Mouse (Mus musculus) heart, embryonic 11.5 days (tissue): Measurements from ENCODE around the gene Rgs12. TPM values are rescaled to one million over a fixed set of nuclear protein-coding genes. Genes with fewer than 3 reads are reported as not detected.
A peak's percentile ranks its signal among the peaks of the same experiment; 100 is the strongest.

Experiments used
- ATAC-seq: fragments of 200-750 bp; cut with Nextera tagmentation; replicated peaks from 2 replicates; pipeline ENCODE4 v1.8.0; 2017; ENCODE audit warnings: moderate library complexity; ENCODE audit not compliant: insufficient number of reproducible peaks, low FRiP score, low TSS enrichment
- H3K27ac ChIP-seq: fragments of 300-500 bp; sonication (generic); 2 replicates; pipeline ENCODE4 v1.5.1; 2014; ENCODE audit warnings: mild to moderate bottlenecking, low read depth, low read length
- H3K27me3 ChIP-seq: fragments of 300-500 bp; sonication (generic); 2 replicates; pipeline ENCODE4 v1.6.1; 2014; ENCODE audit warnings: mild to moderate bottlenecking, low read length, mixed read lengths; ENCODE audit not compliant: control insufficient read depth, insufficient read depth
- H3K36me3 ChIP-seq: fragments of 300-500 bp; sonication (generic); 2 replicates; pipeline ENCODE4 v1.6.1; 2014; ENCODE audit warnings: mild to moderate bottlenecking, low read length, moderate library complexity, mixed read lengths; ENCODE audit not compliant: control insufficient read depth, insufficient read depth
- H3K4me1 ChIP-seq: fragments of 300-500 bp; sonication (generic); 2 replicates; pipeline ENCODE4 v1.6.1; 2014; ENCODE audit warnings: low read length; ENCODE audit not compliant: control insufficient read depth, insufficient read depth
- H3K4me2 ChIP-seq: fragments of 300-500 bp; sonication (generic); 2 replicates; pipeline ENCODE4 v1.6.1; 2014; ENCODE audit warnings: mild to moderate bottlenecking, moderate library complexity
- H3K4me3 ChIP-seq: fragments of 300-500 bp; sonication (generic); 2 replicates; pipeline ENCODE4 v1.5.1; 2014; ENCODE audit warnings: low read depth, low read length
- H3K9ac ChIP-seq: fragments of 300-500 bp; sonication (generic); 2 replicates; pipeline ENCODE4 v1.6.1; 2014; ENCODE audit warnings: mild to moderate bottlenecking, low read depth, low read length, moderate library complexity
- H3K9me3 ChIP-seq: fragments of 300-500 bp; sonication (generic); replicated peaks from 2 replicates; pipeline ENCODE4 v1.6.1; 2016; ENCODE audit warnings: low read length; ENCODE audit not compliant: control insufficient read depth
- WGBS: fragments of 180-500 bp; shearing (Covaris S2); extraction: QIAGEN DNeasy Blood & Tissue Kit; methylation state at CpG from one replicate; pipeline ENCODE4 v1.1.7; 2014; ENCODE audit not compliant: insufficient replicate concordance; 5-methylcytosine and 5-hydroxymethylcytosine counted together
- polyA plus RNA-seq: library from polyadenylated mRNA; unstranded; fragments of >200 nt; fragmentation: Nextera tagmentation; extraction: Ambion mirVana; gene quantifications from 2 replicates; pipeline ENCODE4 v1.2.1, GENCODE M21; 2014

Rgs12 gene
- polyA plus RNA-seq, 1 experiment from 2014 or later: 25.6 TPM

DNA sequence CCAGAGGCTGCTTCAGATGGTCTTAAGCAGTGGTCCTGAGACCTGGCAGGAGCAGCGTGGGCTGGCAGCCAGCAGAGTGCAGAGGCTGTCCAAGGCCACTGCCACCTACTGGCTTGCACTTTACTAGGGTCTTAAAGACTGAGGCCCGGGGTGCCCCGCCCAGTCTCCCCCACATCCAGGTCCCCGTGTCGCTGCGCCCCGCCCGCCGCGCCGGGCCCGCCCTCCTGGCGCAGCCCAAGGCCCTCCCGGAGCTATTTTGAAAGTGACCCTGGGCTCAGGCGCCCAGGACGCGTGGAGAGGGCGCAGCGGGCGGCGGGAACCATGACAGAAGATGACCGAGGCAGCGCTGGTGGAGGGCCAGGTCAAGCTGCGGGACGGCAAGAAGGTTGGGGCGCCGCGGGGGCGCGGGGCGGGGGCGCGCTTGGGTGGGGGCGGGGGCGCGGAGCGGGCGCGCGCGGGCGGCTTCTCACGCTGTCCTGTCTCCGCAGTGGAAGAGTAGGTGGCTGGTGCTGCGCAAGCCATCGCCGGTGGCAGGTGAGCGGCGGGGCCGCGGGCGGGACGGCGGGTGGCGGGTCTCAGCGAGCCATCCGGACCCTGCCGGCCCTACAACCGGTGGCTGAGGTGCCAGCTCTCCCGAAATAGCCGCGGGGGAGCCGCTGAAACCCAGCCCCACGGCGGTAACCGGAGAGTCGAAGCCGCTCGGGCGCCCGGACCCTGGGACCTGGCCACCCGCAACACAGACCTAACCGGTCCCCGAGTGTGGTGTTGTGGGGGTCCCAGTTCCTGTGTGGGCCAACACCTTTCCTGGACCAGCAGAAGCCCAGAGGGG is 107.6 kb downstream of the Rgs12 start, which contains the start of gene Dok7:
Gene Dok7, plus strand, starts transcription at position 163 of the 829 bp plus-strand sequence.
- Histone ChIP-seq H3K4me2 (peak within 1 kb of the TSS; percentile 93), H3K4me1 (peaks cover 22% of the 10 kb centered on the region), H3K4me3 (peak within 1 kb of the TSS; percentile 67), H3K27ac (no peak within 1 kb of the TSS), H3K9ac (peak within 1 kb of the TSS; percentile 76), H3K36me3 (no peaks in the 10 kb centered on the region), H3K27me3 (peaks cover 43% of the 10 kb centered on the region), H3K9me3 (no peaks in the 10 kb centered on the region)
- ATAC-seq: peak; percentile 55; the same call in 1 of the 2 replicates
- WGBS: 2% methylated on average over 64 of the region's 74 CpGs

DNA sequence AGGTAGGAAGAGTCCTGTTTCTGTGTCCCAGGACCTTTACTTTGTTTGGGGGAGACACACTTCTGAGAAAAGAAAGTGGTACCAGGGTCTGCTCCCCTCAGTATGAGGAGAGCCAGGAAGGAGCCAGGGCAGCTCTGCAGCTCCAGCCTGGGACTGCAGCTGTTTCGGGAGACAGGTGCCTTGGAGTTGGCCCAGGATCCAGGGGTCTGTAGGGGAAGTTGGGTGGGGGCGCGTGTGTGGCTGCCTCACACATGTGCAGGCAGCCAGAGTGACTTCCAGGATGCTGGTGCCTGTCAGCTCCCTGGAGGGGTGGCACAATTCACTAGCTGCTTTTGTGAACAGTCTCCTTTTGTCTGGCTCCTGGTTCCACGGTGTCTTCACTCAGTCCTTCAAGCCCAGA is 108.3 kb downstream of the Rgs12 start:
- Histone ChIP-seq H3K9me3 (no peaks in the 10 kb centered on the region), H3K36me3 (no peaks in the 10 kb centered on the region), H3K4me3 (peak overlapping the region; percentile 67), H3K27me3 (peaks cover 43% of the 10 kb centered on the region), H3K9ac (peak overlapping the region; percentile 76), H3K4me1 (peaks cover 22% of the 10 kb centered on the region), H3K4me2 (peak overlapping the region; percentile 93), H3K27ac (no peak overlapping the region)
- ATAC-seq: no peak
- 25% methylated on average over 4 of the region's 4 CpGs for WGBS

- Histone ChIP-seq H3K9ac (no peak overlapping the region), H3K27ac (no peak overlapping the region), H3K9me3 (no peaks in the 10 kb centered on the region), H3K27me3 (peaks cover 43% of the 10 kb centered on the region), H3K4me2 (peak overlapping the region; percentile 93), H3K36me3 (no peaks in the 10 kb centered on the region), H3K4me3 (peak overlapping the region; percentile 67; the same call in 1 of the 2 replicates), H3K4me1 (peaks cover 22% of the 10 kb centered on the region)
- 55% methylated on average over 1 of the region's 1 CpGs for WGBS
- no peak for ATAC-seq
These were observed 109.0 kb downstream of the Rgs12 start for GRCm38 (mm10) chr5:35058216-35058615.

GRCm38 (mm10) chr5:35060098-35060497 is 110.9 kb downstream of the Rgs12 start:
- ATAC-seq: no peak
- 38% methylated on average over 3 of the region's 3 CpGs for WGBS
- Histone ChIP-seq H3K4me1 (peaks cover 22% of the 10 kb centered on the region), H3K27ac (peak overlapping the region; percentile 68), H3K9me3 (no peaks in the 10 kb centered on the region), H3K36me3 (no peaks in the 10 kb centered on the region), H3K27me3 (peaks cover 36% of the 10 kb centered on the region), H3K9ac (no peak overlapping the region), H3K4me3 (no peak overlapping the region), H3K4me2 (no peak overlapping the region; the same call in 1 of the 2 replicates)

DNA sequence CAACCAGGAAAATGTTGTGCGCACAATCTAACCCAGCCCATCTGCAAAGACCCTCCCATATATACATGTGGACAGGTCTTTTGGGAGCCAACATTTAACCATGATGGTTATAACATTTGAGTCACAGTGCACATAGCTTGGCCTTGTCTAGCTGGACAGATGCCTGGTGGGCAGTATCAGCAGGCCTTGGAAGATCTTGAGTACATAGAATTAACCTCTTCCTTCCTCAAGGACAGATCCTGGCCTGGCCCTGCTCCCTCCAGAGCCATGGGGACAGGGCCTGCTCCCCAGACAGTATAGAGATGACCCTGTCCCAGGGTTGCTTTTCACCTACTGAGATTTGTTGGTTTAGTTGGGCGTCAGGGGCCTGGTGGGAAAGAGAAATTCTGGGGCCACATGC is 120.6 kb downstream of the Rgs12 start:
- WGBS: 86% methylated on average over 2 of the region's 2 CpGs
- no peaks in the 10 kb centered on the region for H3K4me1 ChIP-seq
- H3K27ac ChIP-seq: no peak overlapping the region
- H3K4me2 ChIP-seq: no peak overlapping the region
- ATAC-seq: no peak
- no peaks in the 10 kb centered on the region for H3K9me3 ChIP-seq
- no peak overlapping the region for H3K9ac ChIP-seq
- H3K27me3 ChIP-seq: no peaks in the 10 kb centered on the region
- H3K4me3 ChIP-seq: no peak overlapping the region
- H3K36me3 ChIP-seq: no peaks in the 10 kb centered on the region

DNA sequence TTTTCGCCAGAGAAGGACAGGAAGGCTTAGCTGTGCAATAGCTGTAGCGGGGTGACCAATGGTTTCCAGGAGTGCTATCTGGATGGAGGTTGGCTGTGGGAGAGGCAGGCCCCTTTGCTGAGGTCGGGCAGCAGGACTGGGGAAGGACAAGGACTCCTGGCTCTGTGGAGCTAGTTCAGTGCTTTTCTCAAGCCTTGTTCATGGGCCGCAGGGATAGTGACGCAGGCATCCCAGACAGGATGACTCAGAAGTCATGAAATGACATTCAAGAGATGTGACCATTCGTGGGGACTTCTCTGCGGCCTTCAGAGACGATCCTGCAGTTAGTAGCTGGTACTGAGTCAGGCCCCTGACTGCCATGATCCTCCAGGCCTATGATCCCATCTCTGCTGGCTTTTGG is 121.1 kb downstream of the Rgs12 start:
- 73% methylated on average over 8 of the region's 8 CpGs for WGBS
- H3K4me2 ChIP-seq: no peak overlapping the region
- H3K9ac ChIP-seq: no peak overlapping the region
- ATAC-seq: no peak
- no peaks in the 10 kb centered on the region for H3K27me3 ChIP-seq
- H3K4me3 ChIP-seq: no peak overlapping the region
- no peaks in the 10 kb centered on the region for H3K36me3 ChIP-seq
- H3K4me1 ChIP-seq: no peaks in the 10 kb centered on the region
- H3K27ac ChIP-seq: no peak overlapping the region
- no peaks in the 10 kb centered on the region for H3K9me3 ChIP-seq

DNA sequence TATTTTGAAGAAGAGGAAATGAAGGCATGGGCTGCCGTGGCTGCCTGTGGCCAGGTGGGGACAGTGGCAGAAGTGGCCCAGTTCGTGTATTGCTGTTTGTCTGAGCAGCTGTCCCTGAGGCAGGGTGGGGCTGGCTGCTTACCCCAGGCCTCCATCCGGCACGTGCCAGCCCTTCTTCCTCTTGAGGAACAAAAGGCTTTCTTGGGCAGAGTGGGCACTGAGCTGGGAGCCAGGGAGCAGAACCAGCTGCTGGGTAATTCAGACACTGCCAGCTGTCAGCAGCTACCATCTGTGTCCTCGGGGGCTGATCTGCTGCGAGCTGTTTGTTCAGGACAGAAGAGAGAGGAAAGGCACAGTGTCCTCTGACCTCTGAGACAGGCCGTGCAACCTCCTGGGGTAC is 121.7 kb downstream of the Rgs12 start:
- 67% methylated on average over 7 of the region's 7 CpGs for WGBS
- H3K9ac ChIP-seq: no peak overlapping the region
- H3K27ac ChIP-seq: no peak overlapping the region
- ATAC-seq: no peak
- no peak overlapping the region for H3K4me2 ChIP-seq
- H3K9me3 ChIP-seq: no peaks in the 10 kb centered on the region
- H3K4me1 ChIP-seq: no peaks in the 10 kb centered on the region
- H3K4me3 ChIP-seq: no peak overlapping the region
- no peaks in the 10 kb centered on the region for H3K27me3 ChIP-seq
- H3K36me3 ChIP-seq: no peaks in the 10 kb centered on the region

- Histone ChIP-seq H3K9me3 (no peaks in the 10 kb centered on the region), H3K27ac (no peak overlapping the region), H3K27me3 (no peaks in the 10 kb centered on the region), H3K4me1 (no peaks in the 10 kb centered on the region), H3K36me3 (no peaks in the 10 kb centered on the region), H3K4me2 (no peak overlapping the region), H3K9ac (no peak overlapping the region), H3K4me3 (no peak overlapping the region)
- 79% methylated on average over 6 of the region's 6 CpGs for WGBS
- ATAC-seq: no peak
These were observed 122.6 kb downstream of the Rgs12 start for GRCm38 (mm10) chr5:35071855-35072254.

- H3K36me3 ChIP-seq: no peaks in the 10 kb centered on the region
- H3K27me3 ChIP-seq: peaks cover 6% of the 10 kb centered on the region
- 68% methylated on average over 11 of the region's 11 CpGs for WGBS
- no peak overlapping the region for H3K4me3 ChIP-seq
- no peak overlapping the region for H3K27ac ChIP-seq
- H3K4me2 ChIP-seq: no peak overlapping the region
- no peaks in the 10 kb centered on the region for H3K9me3 ChIP-seq
- H3K9ac ChIP-seq: no peak overlapping the region
- no peak for ATAC-seq
- no peaks in the 10 kb centered on the region for H3K4me1 ChIP-seq
These were observed 124.0 kb downstream of the Rgs12 start for GRCm38 (mm10) chr5:35073235-35073634.
